Mouse (Mus musculus) telencephalon, adult 2 months (tissue): ENCODE data around the gene Noct.
"Not testable (repeated sequence)": the region's sequence is repeated elsewhere in the genome, so short reads cannot be mapped to it uniquely, and the experiment has no call there.

Experiments
- DNase-seq: peaks from one replicate; pipeline ENCODE4 v3.0.0-alpha.2; 2011; ENCODE audit warnings: low read depth, low spot score

Noct gene

GRCm38 (mm10) chr3:51224363-51225225 is at the start of gene Noct:
Noct (plus strand) TSS chr3:51224447.
- peak; percentile 67 for DNase-seq

GRCm38 (mm10) chr3:51178158-51178557 is 46.1 kb upstream of the Noct start:
- DNase-seq, result no peak

GRCm38 (mm10) chr3:51179460-51180146 is 44.6 kb upstream of the Noct start:
- DNase-seq, result no peak

GRCm38 (mm10) chr3:51180341-51180940 is 43.8 kb upstream of the Noct start:
- DNase-seq, result no peak

DNA sequence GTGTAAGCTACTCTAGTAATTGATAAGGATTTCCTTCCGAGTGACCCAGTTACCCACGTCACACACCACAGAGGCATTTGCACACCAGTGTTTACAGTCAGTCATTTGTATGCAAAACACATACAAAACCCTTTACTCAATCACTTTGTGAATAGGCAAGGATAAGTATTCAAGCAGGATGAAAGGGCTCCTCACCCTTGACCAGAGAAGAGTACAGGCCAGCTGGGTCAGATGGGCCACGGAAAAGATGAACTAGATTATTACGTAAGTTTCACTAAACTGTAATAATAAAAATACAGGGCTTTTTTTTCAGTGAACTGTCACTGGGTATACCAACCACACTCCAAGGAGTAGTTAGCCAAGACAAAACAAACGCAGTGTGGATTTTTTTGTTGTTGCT is 41.8 kb upstream of the Noct start:
- no peak for DNase-seq

DNA sequence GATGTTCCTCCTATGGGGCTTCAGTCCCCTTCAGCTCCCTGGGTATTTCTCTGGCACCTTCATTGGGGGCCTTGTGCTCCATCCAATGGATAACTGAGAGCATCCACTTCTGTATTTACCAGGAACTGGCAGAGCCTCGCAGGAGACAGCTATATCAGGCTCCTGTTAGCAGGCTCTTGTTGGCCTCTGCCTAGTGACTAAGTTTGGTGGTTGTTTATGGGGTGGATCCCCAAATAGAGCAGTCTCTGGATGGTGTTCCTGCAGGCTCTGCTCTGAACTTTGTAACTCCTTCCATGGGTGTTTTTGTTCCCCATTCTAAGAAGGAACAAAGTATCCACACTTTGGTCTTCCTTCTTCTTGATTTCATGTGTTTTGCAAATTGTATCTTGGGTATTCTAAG is 40.7 kb upstream of the Noct start:
- not testable (repeated sequence) for DNase-seq

- DNase-seq, result not testable (repeated sequence)
These were observed 40.3 kb upstream of the Noct start for GRCm38 (mm10) chr3:51183967-51184366.

DNA sequence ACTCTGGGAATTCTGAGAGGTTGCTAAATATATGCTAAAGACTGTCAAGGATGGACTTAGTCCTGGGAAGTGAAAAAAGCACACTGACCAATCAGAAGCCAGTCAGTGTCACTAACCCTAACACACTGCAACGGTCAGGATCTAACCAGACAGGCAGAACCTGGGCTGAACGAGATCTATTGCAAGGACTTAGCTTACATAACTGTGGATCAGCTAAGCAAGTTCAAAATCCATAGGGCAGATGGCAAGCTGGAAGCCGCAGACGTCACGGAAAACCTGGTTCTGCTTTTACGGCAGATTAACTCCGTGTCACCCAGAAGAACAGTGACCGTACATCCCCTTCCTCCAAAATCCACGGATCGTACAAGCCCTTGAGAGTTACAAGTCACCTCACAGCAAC is 39.5 kb upstream of the Noct start:
- no peak for DNase-seq

DNA sequence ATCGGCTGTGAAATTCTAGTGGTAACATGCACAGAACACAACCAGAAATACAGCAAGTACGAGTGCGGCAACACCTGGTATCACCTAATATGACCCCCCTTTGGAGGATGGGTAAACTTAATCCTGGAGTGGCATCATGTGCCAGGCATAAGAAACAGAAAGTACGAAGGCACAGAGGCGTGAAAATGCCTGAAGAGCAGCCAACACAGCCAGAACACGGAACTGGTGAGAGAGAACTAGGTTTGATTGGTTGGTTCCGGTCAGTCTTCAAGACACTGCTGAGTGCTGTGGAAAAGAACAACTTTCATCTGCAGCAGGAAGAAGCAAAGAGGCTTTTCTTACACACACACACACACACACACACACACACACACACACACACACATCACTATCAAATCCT is 38.8 kb upstream of the Noct start:
- DNase-seq, result no peak

- no peak for DNase-seq
These were observed 30.2 kb upstream of the Noct start for GRCm38 (mm10) chr3:51194075-51194474.

DNA sequence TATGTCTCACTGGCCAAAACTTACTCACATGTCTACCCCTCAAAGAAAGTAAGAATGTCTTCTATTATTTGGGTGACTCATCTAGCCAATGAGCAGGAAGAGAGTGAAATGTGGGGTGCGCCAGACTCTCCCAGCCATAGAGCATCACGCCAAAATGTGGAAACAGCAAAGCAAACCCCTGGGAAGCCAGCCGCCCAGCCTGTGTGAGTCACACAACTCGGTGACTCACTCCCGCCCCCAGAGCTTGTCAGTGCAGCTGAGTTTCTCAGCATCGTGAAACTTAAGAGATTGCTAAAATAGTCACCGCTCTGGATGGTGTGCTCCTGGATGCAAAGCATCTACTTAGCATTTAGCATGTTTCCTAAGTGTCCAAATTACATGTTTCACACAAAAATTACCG is 28.9 kb upstream of the Noct start:
- peak; percentile 97 for DNase-seq

GRCm38 (mm10) chr3:51195736-51196135 is 28.5 kb upstream of the Noct start:
- no peak for DNase-seq

- no peak for DNase-seq
These were observed 27.5 kb upstream of the Noct start for GRCm38 (mm10) chr3:51196724-51197111.

DNA sequence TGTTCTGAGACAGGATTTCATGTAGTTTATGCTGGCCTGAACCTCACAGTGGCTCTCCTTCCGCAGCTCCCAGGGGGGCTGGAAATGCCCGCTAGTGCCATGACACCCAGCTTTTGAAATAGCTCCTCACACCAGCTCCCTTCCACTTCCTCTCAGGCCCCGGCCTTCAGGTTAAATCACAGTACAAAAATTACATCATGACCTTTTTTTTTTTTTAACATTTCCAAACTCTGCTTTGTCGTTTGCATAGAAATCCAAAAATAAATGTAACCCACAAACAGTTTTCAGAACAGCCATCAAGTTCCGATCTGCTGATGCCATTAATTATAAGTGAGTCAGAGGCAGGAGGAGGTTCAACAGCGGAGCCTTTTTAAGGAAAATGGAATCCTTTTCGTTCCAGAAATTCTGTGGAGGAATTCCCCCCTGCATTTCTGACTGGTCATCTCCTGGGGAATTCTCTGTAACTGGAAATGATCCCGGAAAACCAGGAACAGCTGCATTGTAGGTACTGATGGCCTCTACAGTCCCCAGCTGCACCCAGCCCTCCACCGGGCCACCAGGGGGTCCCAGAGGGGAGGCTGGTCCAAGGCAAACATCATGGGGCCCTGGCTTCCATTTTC is 27.0 kb upstream of the Noct start:
- DNase-seq, result peak; percentile 27

- peak; percentile 40 for DNase-seq
These were observed 26.0 kb upstream of the Noct start for GRCm38 (mm10) chr3:51198291-51198690.

GRCm38 (mm10) chr3:51199130-51199529 is 25.1 kb upstream of the Noct start:
- DNase-seq, result no peak

DNA sequence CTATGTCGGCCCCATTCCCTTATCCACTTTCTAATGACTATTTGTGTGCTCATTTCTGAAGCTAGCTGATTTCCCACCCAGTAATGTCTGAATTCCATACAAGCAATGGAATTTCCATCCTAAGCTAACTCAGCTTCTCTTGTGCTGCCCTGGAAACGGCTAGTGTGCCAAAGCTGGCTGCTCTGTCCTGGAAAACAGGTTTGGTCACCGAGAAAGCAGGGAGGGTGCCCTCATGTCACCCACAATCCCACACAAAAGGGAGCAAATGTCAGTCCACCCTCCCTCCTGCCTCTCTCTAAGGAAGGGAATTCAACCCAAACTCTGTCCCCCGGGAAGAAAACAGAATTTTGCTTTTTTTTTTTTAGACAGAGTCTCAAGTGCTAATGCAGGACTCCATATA is 23.9 kb upstream of the Noct start:
- no peak for DNase-seq

DNA sequence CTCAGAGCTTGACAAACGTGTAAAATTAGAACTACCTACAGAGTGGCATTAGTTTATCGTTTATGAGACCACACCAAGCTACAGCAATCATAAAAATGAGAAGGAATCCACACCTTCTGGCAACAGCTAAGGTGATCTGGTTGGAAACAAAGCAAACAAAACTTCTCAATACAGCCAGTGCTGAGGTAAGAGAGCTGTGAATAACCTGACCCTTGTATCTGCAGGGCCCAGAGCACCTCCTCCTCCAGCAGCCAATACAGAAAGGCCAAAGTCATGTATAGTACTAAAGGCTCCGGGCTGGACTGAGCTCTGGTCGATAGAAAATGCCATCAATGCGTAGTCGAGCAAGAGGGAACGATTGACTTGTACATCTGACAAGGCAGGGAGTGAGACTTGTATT is 23.4 kb upstream of the Noct start:
- no peak for DNase-seq

DNA sequence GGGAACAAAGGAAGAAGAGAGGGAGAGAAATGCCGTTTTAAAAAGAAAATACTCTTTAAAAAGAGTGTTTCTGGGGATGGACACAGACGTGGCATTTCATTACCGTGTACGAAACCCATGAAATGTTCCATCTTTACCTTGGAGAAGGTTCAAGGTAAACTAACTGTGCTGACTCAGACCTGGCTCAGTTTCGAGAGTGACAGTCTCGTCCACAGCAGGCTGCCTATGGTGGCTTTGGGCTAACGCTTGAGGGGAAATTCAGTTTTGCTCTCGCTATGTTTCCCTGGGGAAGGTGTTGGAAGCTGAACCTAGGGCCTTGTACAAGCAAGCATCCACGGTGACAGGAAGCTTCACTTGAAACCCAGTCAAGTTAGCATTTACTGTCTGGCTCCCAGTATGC is 22.3 kb upstream of the Noct start:
- DNase-seq, result no peak

- no peak for DNase-seq
These were observed 21.7 kb upstream of the Noct start for GRCm38 (mm10) chr3:51202491-51202987.

GRCm38 (mm10) chr3:51203906-51204305 is 20.3 kb upstream of the Noct start:
- DNase-seq, result no peak

DNA sequence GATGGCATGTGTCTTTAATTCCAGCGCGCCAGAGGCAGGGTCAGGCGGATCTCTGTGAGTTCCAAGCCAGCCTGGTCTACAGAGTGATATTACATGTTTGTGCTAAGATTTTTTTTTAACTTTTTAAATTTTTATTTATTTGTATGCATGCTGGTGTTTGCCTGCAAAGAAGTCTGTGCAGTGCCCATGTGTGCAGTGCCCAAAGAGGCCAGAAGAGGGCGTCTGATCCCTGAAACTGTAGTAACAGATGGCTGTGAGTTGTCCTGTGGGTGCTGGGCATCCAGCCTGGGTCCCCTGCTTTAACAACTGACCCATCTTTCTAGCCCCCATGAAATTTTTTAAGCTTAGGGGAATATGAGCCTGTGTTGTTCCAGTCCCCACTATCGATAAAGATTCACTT is 19.8 kb upstream of the Noct start:
- DNase-seq, result no peak
